Mouse (Mus musculus): ENCODE results near the gene Smim6. TPM values are rescaled to one million over a fixed set of nuclear protein-coding genes. Genes with fewer than 3 reads are reported as not detected.
A peak's percentile ranks its signal among the peaks of the same experiment; 100 is the strongest.

The Smim6 gene
- polyA plus RNA-seq, 1 experiment, result 13.1 TPM

- peak; percentile 63 for TF ChIP-seq CTCF (IDR thresholded peaks at IDR 0.05; ENCODE audit: control insufficient read depth, insufficient read depth, low read length)
- no peak for TF ChIP-seq POLR2A (IDR thresholded peaks at IDR 0.05; ENCODE audit: borderline replicate concordance, control insufficient read depth, low read depth, low read length)
- WGBS, result 63% methylated on average over 14 of the region's 14 CpGs
Observed at GRCm38 (mm10) chr11:115894755-115895520, 16.9 kb upstream of the Smim6 start.

GRCm38 (mm10) chr11:115898446-115898845 is 13.4 kb upstream of the Smim6 start:
- no peak overlapping the region for H3K4me3 ChIP-seq (replicated peaks; ENCODE audit: control insufficient read depth, low read depth, low read length)
- H3K27ac ChIP-seq (ENCODE audit: control insufficient read depth, insufficient read depth, low read depth, low read length, poor library complexity), result peak overlapping the region; percentile 1; the same call in 1 of the 2 replicates
- H3K4me1 ChIP-seq (ENCODE audit: control insufficient read depth, insufficient read depth, low read length), result peaks cover 13% of the 10 kb centered on the region
- 13% methylated on average over 7 of the region's 7 CpGs for WGBS
- TF ChIP-seq CTCF (IDR thresholded peaks at IDR 0.05; ENCODE audit: control insufficient read depth, insufficient read depth, low read length) (no peak), POLR2A (IDR thresholded peaks at IDR 0.05; ENCODE audit: borderline replicate concordance, control insufficient read depth, low read depth, low read length) (no peak)

More at GRCm38 (mm10) chr11:115894755-115895520, 16.9 kb upstream of the Smim6 start:
- no peak overlapping the region for H3K27ac ChIP-seq (ENCODE audit: control insufficient read depth, insufficient read depth, low read depth, low read length, poor library complexity)
- peaks cover 5% of the 10 kb centered on the region for H3K4me1 ChIP-seq (ENCODE audit: control insufficient read depth, insufficient read depth, low read length)
- no peak overlapping the region for H3K4me3 ChIP-seq (replicated peaks; ENCODE audit: control insufficient read depth, low read depth, low read length)

GRCm38 (mm10) chr11:115898886-115899285 is 12.9 kb upstream of the Smim6 start:
- no peak for TF ChIP-seq POLR2A (IDR thresholded peaks at IDR 0.05; ENCODE audit: borderline replicate concordance, control insufficient read depth, low read depth, low read length)
- peak; percentile 90 for TF ChIP-seq CTCF (IDR thresholded peaks at IDR 0.05; ENCODE audit: control insufficient read depth, insufficient read depth, low read length)
- WGBS, result 7% methylated on average over 4 of the region's 4 CpGs
- no peak overlapping the region for H3K4me3 ChIP-seq (replicated peaks; ENCODE audit: control insufficient read depth, low read depth, low read length)
- peaks cover 16% of the 10 kb centered on the region for H3K4me1 ChIP-seq (ENCODE audit: control insufficient read depth, insufficient read depth, low read length)
- H3K27ac ChIP-seq (ENCODE audit: control insufficient read depth, insufficient read depth, low read depth, low read length, poor library complexity), result peak overlapping the region; percentile 36

GRCm38 (mm10) chr11:115899486-115900266 is 12.1 kb upstream of the Smim6 start, which contains the start of gene Smim5:
Smim5 (plus strand) TSS chr11:115899966.
- WGBS, result 13% methylated on average over 16 of the region's 16 CpGs
- peak within 1 kb of the TSS; percentile 70 for H3K4me3 ChIP-seq (replicated peaks; ENCODE audit: control insufficient read depth, low read depth, low read length)
- H3K4me1 ChIP-seq (ENCODE audit: control insufficient read depth, insufficient read depth, low read length), result peaks cover 20% of the 10 kb centered on the region
- no peak for TF ChIP-seq CTCF (IDR thresholded peaks at IDR 0.05; ENCODE audit: control insufficient read depth, insufficient read depth, low read length)
- peak; percentile 61; the same call in 1 of the 2 replicates for TF ChIP-seq POLR2A (IDR thresholded peaks at IDR 0.05; ENCODE audit: borderline replicate concordance, control insufficient read depth, low read depth, low read length)
- H3K27ac ChIP-seq (ENCODE audit: control insufficient read depth, insufficient read depth, low read depth, low read length, poor library complexity), result peak within 1 kb of the TSS; percentile 96

GRCm38 (mm10) chr11:115900561-115901337 is 11.1 kb upstream of the Smim6 start:
- peak overlapping the region; percentile 96 for H3K27ac ChIP-seq (ENCODE audit: control insufficient read depth, insufficient read depth, low read depth, low read length, poor library complexity)
- H3K4me1 ChIP-seq (ENCODE audit: control insufficient read depth, insufficient read depth, low read length), result peaks cover 20% of the 10 kb centered on the region
- TF ChIP-seq POLR2A (IDR thresholded peaks at IDR 0.05; ENCODE audit: borderline replicate concordance, control insufficient read depth, low read depth, low read length) (no peak), CTCF (IDR thresholded peaks at IDR 0.05; ENCODE audit: control insufficient read depth, insufficient read depth, low read length) (no peak)
- peak overlapping the region; percentile 70 for H3K4me3 ChIP-seq (replicated peaks; ENCODE audit: control insufficient read depth, low read depth, low read length)
- WGBS, result 44% methylated on average over 8 of the region's 8 CpGs

GRCm38 (mm10) chr11:115901338-115902161 is 10.3 kb upstream of the Smim6 start:
- Histone ChIP-seq H3K4me1 (ENCODE audit: control insufficient read depth, insufficient read depth, low read length) (peaks cover 20% of the 10 kb centered on the region), H3K27ac (ENCODE audit: control insufficient read depth, insufficient read depth, low read depth, low read length, poor library complexity) (peak overlapping the region; percentile 96), H3K4me3 (replicated peaks; ENCODE audit: control insufficient read depth, low read depth, low read length) (peak overlapping the region; percentile 70)
- 20% methylated on average over 9 of the region's 9 CpGs for WGBS
- TF ChIP-seq POLR2A (IDR thresholded peaks at IDR 0.05; ENCODE audit: borderline replicate concordance, control insufficient read depth, low read depth, low read length) (peak; percentile 34; the same call in 1 of the 2 replicates), CTCF (IDR thresholded peaks at IDR 0.05; ENCODE audit: control insufficient read depth, insufficient read depth, low read length) (0 out of 2 replicates have a peak, but pooled peaks have one; percentile 13)

GRCm38 (mm10) chr11:115902177-115902576 is 9.6 kb upstream of the Smim6 start:
- 28% methylated on average over 5 of the region's 5 CpGs for WGBS
- Histone ChIP-seq H3K4me1 (ENCODE audit: control insufficient read depth, insufficient read depth, low read length) (peaks cover 20% of the 10 kb centered on the region), H3K27ac (ENCODE audit: control insufficient read depth, insufficient read depth, low read depth, low read length, poor library complexity) (peak overlapping the region; percentile 96), H3K4me3 (replicated peaks; ENCODE audit: control insufficient read depth, low read depth, low read length) (peak overlapping the region; percentile 39)
- TF ChIP-seq CTCF (IDR thresholded peaks at IDR 0.05; ENCODE audit: control insufficient read depth, insufficient read depth, low read length), result no peak
